Mouse (Mus musculus) testis, adult 10 weeks (tissue): ENCODE data around the gene Zfp30. TPM values are rescaled to one million over a fixed set of nuclear protein-coding genes. Genes with fewer than 3 reads are reported as not detected.

ENCODE experiments used
- polyA plus RNA-seq: library from polyadenylated mRNA; stranded (reverse); fragments of 350-450 nt; fragmentation: Illumina TruSeq; extraction: RNeasy Lipid Tissue Mini Kit (QIAGEN cat#74804); gene quantifications from one replicate; pipeline ENCODE4 v1.2.3, GENCODE M21; 2014; ENCODE audit warnings: low read depth, low replicate concordance

Gene Zfp30
- polyA plus RNA-seq = 0.29 TPM

DNA sequence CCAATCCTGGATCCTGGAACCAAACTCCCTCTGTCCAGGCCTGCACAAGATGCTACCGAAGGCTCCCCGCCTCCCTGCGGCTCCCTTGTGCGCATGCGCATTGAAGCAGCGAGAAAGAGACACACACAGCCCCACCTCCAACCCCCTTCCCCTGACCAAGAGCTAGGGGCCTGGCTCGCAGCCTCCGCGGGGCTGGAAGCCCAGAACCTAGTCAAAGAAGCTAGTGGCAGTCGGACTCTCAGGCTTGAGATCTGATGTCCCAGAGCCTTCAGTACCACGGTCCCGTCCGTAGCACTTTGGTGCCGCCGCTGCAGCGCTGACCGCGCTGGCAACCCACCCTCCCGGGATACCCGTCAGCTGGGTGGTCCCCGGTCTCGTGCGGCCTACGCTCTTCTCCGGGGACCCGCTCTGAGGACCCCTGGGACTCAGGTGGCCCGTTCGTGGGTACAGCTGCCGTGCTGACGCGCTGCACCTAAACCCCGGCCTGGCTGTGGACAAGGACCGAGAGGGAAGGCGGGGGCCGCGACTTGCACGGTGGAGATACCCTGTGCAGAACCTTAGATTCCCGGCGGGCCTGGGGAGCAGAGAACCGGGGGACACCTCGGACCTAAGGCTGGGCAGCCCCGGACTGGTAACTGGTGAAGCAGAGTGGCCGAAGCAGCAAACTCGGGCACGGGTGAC lies at the start of gene Zfp30:
Zfp30 (plus strand) TSS at position 128 of the 681 bp plus-strand sequence.

DNA sequence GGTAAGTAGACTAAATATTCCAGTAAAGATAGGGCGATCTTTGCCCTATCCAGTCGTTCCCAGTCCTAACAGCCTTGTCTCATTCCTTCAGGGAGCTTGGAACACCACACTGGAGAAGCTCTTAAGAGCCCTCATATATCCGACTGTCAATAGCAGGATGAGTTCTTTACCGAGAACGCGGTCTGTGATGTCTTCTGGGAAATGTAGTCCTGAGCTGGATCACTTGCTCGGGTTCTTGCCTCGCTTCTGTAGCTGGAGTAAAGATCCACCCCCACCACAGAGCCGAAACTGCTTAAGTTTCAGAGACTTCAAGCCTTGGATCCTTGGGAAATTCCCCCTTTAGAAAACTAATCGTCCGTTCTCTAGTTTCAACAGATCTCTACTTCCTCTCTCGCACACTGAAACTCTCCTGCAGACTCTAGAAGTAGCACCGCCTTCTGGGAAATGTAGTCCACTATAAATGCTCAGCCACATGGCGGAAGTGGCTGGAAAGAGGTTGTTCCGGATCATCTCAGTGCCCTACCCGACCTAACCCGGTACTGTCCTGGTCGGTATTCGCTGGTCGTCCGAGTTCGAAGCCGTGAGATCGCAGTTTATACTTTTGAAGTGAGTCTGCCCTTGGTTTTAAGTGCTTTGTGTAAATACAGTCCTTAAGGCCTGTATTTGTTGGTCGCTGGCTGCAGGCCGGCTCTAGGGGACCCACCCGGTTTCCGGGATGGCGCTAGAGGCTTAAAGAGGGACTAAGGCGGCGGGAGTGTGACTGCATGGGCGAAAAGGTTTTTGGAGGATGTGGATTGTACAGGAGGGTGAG lies 15.5 kb upstream of the Zfp30 start, which contains the start of gene Zfp84:
Zfp84 (plus strand) TSS at position 463 of the 811 bp plus-strand sequence.

DNA sequence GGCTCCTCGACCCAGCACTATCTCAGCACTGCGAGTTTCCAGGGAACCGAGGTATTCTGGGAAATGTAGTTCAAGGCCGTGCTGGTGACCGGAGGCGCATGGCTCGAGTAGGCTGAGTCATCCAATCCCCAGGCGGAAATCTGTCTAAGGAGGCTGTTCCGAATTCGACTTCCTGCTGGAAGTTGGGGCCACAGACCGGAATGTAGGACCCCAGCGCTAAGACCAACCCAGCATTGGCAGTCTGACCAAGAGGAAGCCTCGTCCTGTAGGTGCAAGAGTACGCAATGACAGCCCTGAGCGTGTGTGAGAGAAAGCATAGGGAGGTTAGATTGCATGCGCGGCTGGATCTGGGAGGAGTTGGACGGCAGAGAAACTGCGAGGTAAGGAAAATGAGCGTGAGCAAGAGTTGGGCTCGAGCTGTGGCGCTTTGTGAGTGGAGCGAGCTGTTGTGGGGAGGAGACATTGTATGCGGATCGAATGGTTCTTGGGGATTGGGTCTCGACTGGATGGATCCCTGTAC lies 32.2 kb downstream of the Zfp30 start, which contains the start of gene Zfp790:
Zfp790 (plus strand) TSS at position 205 of the 520 bp plus-strand sequence.

Other genes with a start within 250 kb of the Zfp30 start
- gene Catsperg2, start 57.0 kb upstream of the Zfp30 start, polyA plus RNA-seq = 94.6 TPM
- gene Zfp84, start 15.4 kb upstream of the Zfp30 start, polyA plus RNA-seq = 2.0 TPM
- 2.7 TPM for gene Zfp790, start 32.1 kb downstream of the Zfp30 start, polyA plus RNA-seq
- 4.0 TPM for gene Zfp940, start 69.7 kb downstream of the Zfp30 start, polyA plus RNA-seq
- 5.7 TPM for gene Zfp420, start 76.0 kb downstream of the Zfp30 start, polyA plus RNA-seq
- 3.7 TPM for gene Zfp27, start 122.6 kb downstream of the Zfp30 start, polyA plus RNA-seq
- 4.6 TPM for gene Zfp383, start 124.2 kb downstream of the Zfp30 start, polyA plus RNA-seq
- gene Zfp74, start 170.1 kb downstream of the Zfp30 start, polyA plus RNA-seq = 1.8 TPM
- gene Zfp568, start 200.0 kb downstream of the Zfp30 start, polyA plus RNA-seq = 3.3 TPM